Mouse (Mus musculus): Measurements from ENCODE around the gene Cep97. TPM values are rescaled to one million over a fixed set of nuclear protein-coding genes. Genes with fewer than 3 reads are reported as not detected.

Cep97 gene
- polyA plus RNA-seq (2014; fragmentation: Illumina TruSeq; extraction: RNeasy Lipid Tissue Mini Kit (QIAGEN cat#74804); ENCODE audit: low read depth, low replicate concordance): 14.4 TPM

DNA sequence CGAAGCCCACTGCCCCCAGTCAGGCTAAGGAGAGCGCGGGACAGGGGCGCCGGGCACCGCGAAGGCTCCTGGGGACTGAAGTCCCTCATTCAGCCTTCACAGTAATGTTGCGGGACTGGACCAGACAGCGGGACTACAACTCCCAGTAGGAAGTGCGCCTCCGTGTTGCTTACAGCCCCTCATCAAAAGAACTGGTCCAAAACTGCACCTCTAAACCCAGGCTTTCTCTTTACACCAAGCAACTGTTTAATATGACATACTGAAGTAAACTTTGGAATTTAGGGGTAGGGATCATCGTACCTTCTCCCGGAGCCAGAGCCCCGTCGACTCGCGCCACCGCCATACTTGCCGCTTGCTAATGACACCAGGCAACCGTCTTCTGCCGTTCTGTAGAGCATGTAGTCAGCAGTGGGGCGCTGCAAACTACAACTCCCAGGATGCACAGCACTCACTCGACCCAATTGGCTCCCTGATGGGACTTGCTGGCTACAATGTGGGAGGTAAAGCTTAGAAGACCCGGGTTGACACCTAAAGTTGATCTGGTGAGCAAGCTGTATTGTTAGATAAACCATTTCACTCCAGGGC, at the start of gene Cep97:
Gene Cep97 (minus strand): TSS at position 403 of the 585 bp plus-strand sequence.

DNA sequence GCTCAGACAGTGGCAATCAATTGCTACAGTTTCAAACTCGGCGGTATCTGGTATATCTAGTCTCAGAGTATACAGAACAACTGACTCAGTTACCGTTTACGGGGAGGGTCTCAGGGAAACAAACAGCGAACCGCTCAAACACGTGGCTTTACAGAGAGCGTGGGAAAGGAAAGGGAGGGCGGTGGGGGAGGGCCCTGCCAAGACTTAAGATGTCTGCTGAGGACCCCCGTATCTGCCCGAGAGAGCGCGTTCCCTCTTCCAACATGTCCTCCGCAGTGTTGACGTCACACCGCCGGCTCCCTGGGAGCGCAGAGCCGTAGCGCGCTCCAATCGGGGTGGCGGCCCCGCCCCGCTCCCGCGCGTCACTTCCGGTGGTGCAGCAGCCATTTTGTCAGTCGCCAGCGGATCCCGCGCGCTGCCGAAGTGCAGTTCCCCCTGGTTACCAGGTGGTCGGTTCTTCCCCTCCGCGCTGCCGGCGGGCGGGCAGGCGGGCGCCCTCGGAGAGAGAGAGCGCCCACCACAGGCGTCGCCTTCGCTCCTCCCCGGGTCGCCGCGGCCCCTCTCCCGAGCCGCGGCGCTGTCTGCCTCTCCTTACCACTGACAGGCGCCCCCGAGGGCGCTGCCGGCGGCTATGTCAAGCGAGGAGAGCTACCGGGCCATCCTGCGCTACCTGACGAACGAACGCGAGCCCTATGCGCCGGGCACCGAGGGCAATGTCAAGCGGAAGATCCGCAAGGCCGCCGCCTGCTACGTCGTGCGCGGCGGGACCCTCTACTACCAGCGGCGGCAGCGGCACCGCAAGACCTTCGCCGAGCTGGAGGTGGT, 39.0 kb upstream of the Cep97 start, which contains the start of gene Zbtb11:
Gene Zbtb11 (plus strand): TSS at position 453 of the 825 bp plus-strand sequence.

DNA sequence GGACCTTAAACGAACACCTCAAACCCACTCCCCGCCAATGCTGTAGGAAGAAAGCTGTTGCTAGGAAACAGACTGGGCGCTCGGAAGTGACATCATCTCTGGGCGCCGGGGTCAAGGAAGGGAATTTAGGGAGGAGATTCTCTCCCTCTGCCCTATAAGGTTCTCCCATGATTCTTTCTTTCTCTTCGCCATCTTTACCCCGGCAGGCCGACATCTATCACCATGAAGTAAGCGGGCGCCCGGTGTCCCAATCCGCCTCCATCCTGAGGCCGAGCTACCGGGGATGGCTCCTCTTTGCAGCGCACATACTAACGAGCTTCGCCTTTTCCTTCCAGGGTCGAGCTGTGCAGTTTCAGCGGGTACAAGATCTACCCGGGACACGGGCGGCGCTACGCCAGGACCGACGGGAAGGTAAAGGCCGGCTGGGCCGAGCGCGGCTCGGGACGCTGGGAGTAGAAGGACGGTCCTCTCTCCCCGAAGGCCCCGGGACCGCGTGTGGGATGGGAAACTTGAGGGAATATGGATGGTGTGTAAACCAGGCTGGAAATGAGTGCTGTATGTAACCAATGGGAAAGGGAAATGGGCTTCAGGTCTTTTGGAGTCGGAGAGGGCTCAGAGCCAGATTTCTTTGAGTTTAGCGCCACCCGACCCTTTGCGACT, 31.7 kb upstream of the Cep97 start, which contains the start of gene Rpl24:
Gene Rpl24 (plus strand): TSS at position 64 of the 660 bp plus-strand sequence.

DNA sequence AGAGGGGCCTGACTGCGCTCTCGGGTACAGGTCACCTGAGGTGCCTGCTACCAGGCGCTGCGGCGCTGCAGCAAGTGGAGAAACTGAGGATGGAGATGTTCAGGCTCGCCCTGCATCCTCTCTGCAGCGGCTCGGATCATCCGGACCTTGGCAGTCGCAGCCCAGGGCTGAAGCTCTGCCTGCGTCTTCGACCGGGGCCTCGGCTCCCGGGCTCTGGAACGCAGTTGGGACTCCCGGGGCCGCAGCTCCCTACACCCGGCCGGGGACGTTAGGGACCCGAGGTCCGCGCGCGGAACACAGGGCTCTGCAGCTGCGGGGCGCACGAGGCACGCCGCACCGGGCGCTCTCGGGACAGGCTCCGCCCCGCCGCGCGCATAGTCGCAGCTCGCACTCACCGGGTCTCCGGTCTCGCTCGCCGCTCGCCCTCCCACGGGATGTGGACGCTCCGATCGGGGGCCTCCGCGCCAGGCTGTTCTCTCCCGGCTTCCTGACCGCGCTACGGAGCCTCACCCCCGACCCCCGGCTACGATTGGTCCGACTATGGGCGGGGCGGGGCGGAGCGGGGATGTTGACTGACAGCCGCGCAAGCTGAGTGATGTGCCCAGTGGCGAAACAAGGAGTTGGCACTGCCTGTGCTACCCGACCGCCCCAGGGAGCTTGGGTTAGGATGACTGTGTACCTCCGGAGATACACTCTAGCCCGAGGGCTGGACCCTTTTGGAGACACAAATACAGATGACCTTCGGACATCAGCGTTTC, 39.6 kb downstream of the Cep97 start, which contains the start of gene Nxpe3:
Gene Nxpe3 (minus strand): TSS at position 393 of the 758 bp plus-strand sequence.

Other genes starting within 250 kb of the Cep97 start
- 2.7 TPM for gene Nfkbiz, start 96.0 kb downstream of the Cep97 start, polyA plus RNA-seq (2014; fragmentation: Illumina TruSeq; extraction: RNeasy Lipid Tissue Mini Kit (QIAGEN cat#74804); ENCODE audit: low read depth, low replicate concordance)
- 10.5 TPM for gene Nxpe3, start 39.6 kb downstream of the Cep97 start, polyA plus RNA-seq (2014; fragmentation: Illumina TruSeq; extraction: RNeasy Lipid Tissue Mini Kit (QIAGEN cat#74804); ENCODE audit: low read depth, low replicate concordance)
- 120 TPM for gene Rpl24, start 31.4 kb upstream of the Cep97 start, polyA plus RNA-seq (2014; fragmentation: Illumina TruSeq; extraction: RNeasy Lipid Tissue Mini Kit (QIAGEN cat#74804); ENCODE audit: low read depth, low replicate concordance)
- 27.1 TPM for gene Zbtb11, start 39.0 kb upstream of the Cep97 start, polyA plus RNA-seq (2014; fragmentation: Illumina TruSeq; extraction: RNeasy Lipid Tissue Mini Kit (QIAGEN cat#74804); ENCODE audit: low read depth, low replicate concordance)
- 112 TPM for gene Pcnp, start 94.9 kb upstream of the Cep97 start, polyA plus RNA-seq (2014; fragmentation: Illumina TruSeq; extraction: RNeasy Lipid Tissue Mini Kit (QIAGEN cat#74804); ENCODE audit: low read depth, low replicate concordance)
- gene Trmt10c, start 103.0 kb upstream of the Cep97 start, polyA plus RNA-seq (2014; fragmentation: Illumina TruSeq; extraction: RNeasy Lipid Tissue Mini Kit (QIAGEN cat#74804); ENCODE audit: low read depth, low replicate concordance): 16.8 TPM
- 19.8 TPM for gene Senp7, start 113.5 kb upstream of the Cep97 start, polyA plus RNA-seq (2014; fragmentation: Illumina TruSeq; extraction: RNeasy Lipid Tissue Mini Kit (QIAGEN cat#74804); ENCODE audit: low read depth, low replicate concordance)